Mouse (Mus musculus) megakaryocyte, embryonic 14.5 days (primary cell): ENCODE results near the gene Aaed1.

ENCODE experiments used
- FLI1 ChIP-seq: IDR thresholded peaks from 2 replicates; pipeline ENCODE4 v1.6.1; 2012; ENCODE audit warnings: low read length, inconsistent platforms, mixed read lengths
- GATA1 ChIP-seq: IDR thresholded peaks from 3 replicates; pipeline ENCODE4 v1.6.1; 2012; ENCODE audit warnings: mixed read lengths, low read length, inconsistent platforms, borderline replicate concordance

DNA sequence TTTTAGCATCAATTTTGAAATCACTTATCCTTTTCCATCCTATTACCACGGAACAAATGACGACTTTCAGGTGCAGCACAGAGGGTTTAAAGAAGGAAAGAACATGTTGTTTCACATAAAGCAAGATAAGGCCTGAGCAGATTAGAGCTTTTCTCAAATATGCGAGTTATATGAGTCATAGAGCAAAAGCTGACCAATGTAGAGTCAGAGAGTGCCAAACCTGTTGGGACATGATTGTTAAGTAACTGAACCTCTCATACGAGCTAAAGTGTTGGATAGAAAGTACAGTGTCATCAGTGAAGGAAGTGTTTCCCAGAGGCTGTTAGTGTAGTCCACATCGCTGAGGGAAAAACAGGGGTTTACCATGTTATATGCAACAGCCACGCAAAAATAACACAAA lies 19.8 kb upstream of the Aaed1 start:
- TF ChIP-seq GATA1 (no peak), FLI1 (no peak)
